Mouse (Mus musculus): ENCODE results near the gene Rnf183. TPM values are rescaled to one million over a fixed set of nuclear protein-coding genes. Genes with fewer than 3 reads are reported as not detected.

The Rnf183 gene
- total RNA-seq, 2 experiments from 2014 or later = not detected

GRCm38 (mm10) chr4:62385439-62385838 is 49.6 kb downstream of the Rnf183 start:
- no peak for ATAC-seq (ENCODE audit: poor library complexity, severe bottlenecking)

GRCm38 (mm10) chr4:62384159-62384558 is 50.9 kb downstream of the Rnf183 start:
- no peak for ATAC-seq (ENCODE audit: poor library complexity, severe bottlenecking)

- ATAC-seq (ENCODE audit: poor library complexity, severe bottlenecking) = no peak
Observed at GRCm38 (mm10) chr4:62383752-62384151, 51.3 kb downstream of the Rnf183 start.

- ATAC-seq (ENCODE audit: poor library complexity, severe bottlenecking) = no peak
Observed at GRCm38 (mm10) chr4:62383207-62383606, 51.8 kb downstream of the Rnf183 start.

DNA sequence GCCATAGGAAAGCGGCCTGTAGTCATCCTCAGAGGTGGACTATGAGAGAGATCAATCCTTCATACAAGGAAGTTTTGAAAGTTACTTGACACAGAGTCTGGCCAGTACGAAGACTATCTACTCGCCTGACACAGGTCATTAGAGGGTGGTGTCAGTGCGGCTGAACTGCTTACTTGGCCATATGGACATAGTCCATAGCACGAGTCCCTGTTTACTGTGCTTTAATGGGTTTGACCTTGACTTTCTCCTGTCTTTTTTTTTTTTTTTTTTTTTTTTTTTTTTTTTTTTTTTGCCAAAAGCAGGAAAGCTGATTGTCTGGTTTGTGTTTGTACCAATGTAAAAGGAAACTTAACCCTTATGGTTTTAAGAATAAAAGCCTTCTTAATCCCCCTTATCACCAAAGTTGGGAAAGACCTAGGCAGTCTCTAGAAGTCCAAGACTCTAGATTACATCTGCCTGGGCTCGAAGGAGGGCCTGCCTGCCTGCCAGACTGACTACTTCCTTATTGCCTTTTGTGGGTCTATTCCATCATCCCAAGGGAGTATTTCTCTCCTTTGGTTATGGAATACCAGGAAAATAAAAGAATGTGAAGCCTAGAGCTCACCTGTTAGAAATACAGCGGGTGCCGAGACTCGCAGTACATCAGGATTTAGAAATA is 55.2 kb downstream of the Rnf183 start:
- ATAC-seq (ENCODE audit: poor library complexity, severe bottlenecking) = no peak

Other genes starting within 250 kb of the Rnf183 start
- not detected in 2 replicates for gene Zfp37, start 204.2 kb downstream of the Rnf183 start, total RNA-seq (2015)
- not detected in 2 replicates for gene Zfp37, start 204.2 kb downstream of the Rnf183 start, total RNA-seq (2017)
- gene Slc31a2, start 172.7 kb downstream of the Rnf183 start, total RNA-seq (2015) = 61.5 and 74.8 TPM in 2 replicates
- gene Slc31a2, start 172.7 kb downstream of the Rnf183 start, total RNA-seq (2017) = 49.5 and 54.3 TPM in 2 replicates
- 46.8 and 47.6 TPM in 2 replicates for gene Fkbp15, start 74.7 kb downstream of the Rnf183 start, total RNA-seq (2015)
- gene Fkbp15, start 74.7 kb downstream of the Rnf183 start, total RNA-seq (2017) = 110 and 118 TPM in 2 replicates
- gene Slc31a1, start 74.5 kb downstream of the Rnf183 start, total RNA-seq (2015) = 23.2 and 26.1 TPM in 2 replicates
- gene Slc31a1, start 74.5 kb downstream of the Rnf183 start, total RNA-seq (2017) = 20.7 and 25.3 TPM in 2 replicates
- 98.2 and 100 TPM in 2 replicates for gene Cdc26, start 26.6 kb downstream of the Rnf183 start, total RNA-seq (2015)
- gene Cdc26, start 26.6 kb downstream of the Rnf183 start, total RNA-seq (2017) = 71.7 and 85.0 TPM in 2 replicates
- 9.3 and 11.2 TPM in 2 replicates for gene Prpf4, start 26.5 kb downstream of the Rnf183 start, total RNA-seq (2015)
- 9.2 and 11.2 TPM in 2 replicates for gene Prpf4, start 26.5 kb downstream of the Rnf183 start, total RNA-seq (2017)
- not detected in 2 replicates for gene Wdr31, start 35.6 kb upstream of the Rnf183 start, total RNA-seq (2015)
- not detected in 2 replicates for gene Wdr31, start 35.6 kb upstream of the Rnf183 start, total RNA-seq (2017)
- gene Bspry, start 44.8 kb upstream of the Rnf183 start, total RNA-seq (2015) = 0.57 TPM in 1 of 2 replicates, not detected in the other
- gene Bspry, start 44.8 kb upstream of the Rnf183 start, total RNA-seq (2017) = 0.08 and 0.18 TPM in 2 replicates
- gene Hdhd3, start 68.2 kb upstream of the Rnf183 start, total RNA-seq (2015) = 0.14 TPM in 1 of 2 replicates, not detected in the other
- not detected in 2 replicates for gene Hdhd3, start 68.2 kb upstream of the Rnf183 start, total RNA-seq (2017)
- gene Alad, start 84.7 kb upstream of the Rnf183 start, total RNA-seq (2015) = 12.5 and 16.9 TPM in 2 replicates
- 5.1 and 9.2 TPM in 2 replicates for gene Alad, start 84.7 kb upstream of the Rnf183 start, total RNA-seq (2017)
- 22.8 and 22.9 TPM in 2 replicates for gene Pole3, start 89.8 kb upstream of the Rnf183 start, total RNA-seq (2015)
- 28.6 and 38.4 TPM in 2 replicates for gene Pole3, start 89.8 kb upstream of the Rnf183 start, total RNA-seq (2017)
- gene 4933430I17Rik, start 90.1 kb upstream of the Rnf183 start, total RNA-seq (2015) = 0.31 TPM in 1 of 2 replicates, not detected in the other
- gene 4933430I17Rik, start 90.1 kb upstream of the Rnf183 start, total RNA-seq (2017) = 0.26 TPM in 1 of 2 replicates, not detected in the other
- 45.0 and 51.3 TPM in 2 replicates for gene Rgs3, start 124.6 kb upstream of the Rnf183 start, total RNA-seq (2015)
- 46.1 and 69.8 TPM in 2 replicates for gene Rgs3, start 124.6 kb upstream of the Rnf183 start, total RNA-seq (2017)

Measured in megakaryocyte, adult 5-6 weeks (primary cell).